Mouse (Mus musculus) heart, postnatal 25 days (tissue): Measurements from ENCODE around the gene Nsl1. TPM values are rescaled to one million over a fixed set of nuclear protein-coding genes. Genes with fewer than 3 reads are reported as not detected.

ENCODE experiments used
- DNase-seq: peaks from one replicate; pipeline ENCODE4 v3.0.0; 2022; ENCODE audit warnings: low spot score
- intact Hi-C: fragments of 180-260 bp; cut with DNase I; formaldehyde crosslinking; loops from one replicate; pipeline ENCODE4 v1.15.1; 2025
- total RNA-seq, 2 experiments: library from RNA; stranded (reverse); gene quantifications; 2 replicates each; pipeline ENCODE4 v1.2.3; 2021

The Nsl1 gene
- total RNA-seq, 2 experiments from 2014 or later, result 0.16 to 0.22 TPM

DNA sequence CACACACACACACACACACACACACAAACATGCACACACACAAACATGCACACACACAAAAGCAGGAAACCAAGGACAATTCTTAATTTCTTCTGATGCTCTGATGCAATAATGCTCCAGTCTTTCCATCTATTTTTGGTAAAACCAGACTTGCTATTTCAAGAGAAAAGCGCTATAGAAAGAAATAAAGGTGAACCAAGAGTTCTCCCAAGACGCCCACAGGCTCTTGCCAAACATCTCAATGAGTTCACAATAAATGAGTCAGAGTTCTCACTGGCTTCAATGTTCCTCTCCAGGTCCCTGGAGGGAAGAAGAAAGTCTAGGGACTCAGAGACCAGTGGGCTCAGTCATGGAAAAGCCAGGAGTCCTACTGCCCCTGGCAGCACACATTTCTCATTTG lies 60.9 kb downstream of the Nsl1 start:
- intact Hi-C loops, result no loop called here

DNA sequence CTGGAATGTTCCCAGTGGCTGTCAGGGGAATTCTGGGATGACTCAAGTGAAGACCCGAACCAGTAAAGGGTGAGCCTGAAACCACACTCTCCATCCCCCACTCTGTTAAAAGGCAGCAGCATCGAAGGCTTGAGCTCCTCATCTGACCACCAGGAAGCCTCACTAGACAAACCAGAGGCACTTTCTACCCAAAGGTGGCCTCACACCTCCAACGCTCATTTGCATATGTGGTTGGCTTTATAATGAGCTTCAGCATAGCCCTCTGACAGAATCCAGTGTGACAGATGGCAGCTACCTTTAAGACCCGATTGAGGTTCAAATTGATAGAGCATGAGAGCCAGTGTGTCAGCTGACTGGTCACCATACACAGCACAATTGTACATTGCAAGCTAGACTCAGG lies 61.5 kb downstream of the Nsl1 start:
- DNase-seq, result no peak
- intact Hi-C loops, result no loop called here

More for the DNA sequence above, 60.9 kb downstream of the Nsl1 start:
- DNase-seq, result no peak

DNA sequence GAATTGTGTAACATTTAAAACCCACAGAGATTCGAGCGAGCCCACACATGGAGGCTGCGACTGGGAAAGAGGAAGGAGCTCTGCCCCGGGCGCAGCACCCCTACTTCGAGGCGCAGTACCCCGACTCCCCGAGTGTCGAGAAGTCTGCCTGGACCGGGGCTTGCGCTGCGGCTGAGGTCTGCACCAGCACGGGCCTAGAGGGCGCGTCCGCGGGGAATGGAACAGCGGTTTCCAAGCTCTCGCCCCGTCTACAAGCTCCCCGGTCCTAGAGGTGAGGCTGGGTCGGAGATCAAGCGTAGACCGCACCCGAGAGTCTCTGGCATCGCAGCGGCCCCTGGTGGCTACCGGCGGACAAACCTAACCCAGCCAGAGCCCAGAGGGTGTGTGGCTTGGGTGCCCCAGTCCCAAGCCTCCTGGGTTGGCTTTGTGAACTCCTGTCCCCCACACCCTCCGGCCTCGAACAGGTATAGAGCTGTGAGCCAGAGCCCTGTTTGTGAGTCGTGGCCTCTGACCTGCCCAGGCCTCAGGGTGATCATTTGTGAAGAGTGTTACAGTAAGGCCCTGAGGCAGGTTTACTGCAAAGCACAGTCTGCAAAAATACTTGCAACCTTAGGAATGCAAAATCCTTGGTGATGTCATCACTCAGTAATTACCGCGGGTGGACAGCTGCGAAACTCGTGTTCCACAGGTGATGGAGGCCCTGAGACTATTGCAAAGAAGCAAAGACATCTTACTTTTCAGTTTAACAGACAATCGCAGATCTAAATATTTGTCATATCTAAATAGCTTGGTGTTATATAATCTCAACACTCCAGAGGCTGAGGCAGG lies 63.2 kb downstream of the Nsl1 start:
- intact Hi-C loops, result loop anchor here (2.0 to 5.0 kb wide), 2 partner anchors 49 to 181 kb away; no protein-coding TSS in a partner anchor
- DNase-seq, result peak; percentile 40

DNA sequence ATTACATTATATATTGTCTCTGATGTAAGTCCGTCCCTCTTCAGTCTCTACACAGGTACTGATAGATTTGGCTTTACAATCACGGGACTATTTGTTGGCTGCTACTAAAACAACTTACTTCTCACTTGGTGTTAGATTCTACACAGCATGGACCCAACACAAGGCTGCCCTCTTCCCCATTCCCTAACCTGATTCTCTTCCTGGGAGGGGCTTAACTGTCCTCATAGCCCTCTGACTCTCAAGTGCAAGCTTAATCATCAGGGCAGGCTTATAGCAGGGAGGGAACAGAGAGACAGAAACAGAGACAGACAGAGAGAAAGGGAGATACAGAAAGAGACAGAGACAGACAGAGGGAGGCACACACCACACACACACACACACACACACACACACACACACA lies 68.9 kb downstream of the Nsl1 start:
- intact Hi-C loops, result no loop called here
- DNase-seq, result no peak

DNA sequence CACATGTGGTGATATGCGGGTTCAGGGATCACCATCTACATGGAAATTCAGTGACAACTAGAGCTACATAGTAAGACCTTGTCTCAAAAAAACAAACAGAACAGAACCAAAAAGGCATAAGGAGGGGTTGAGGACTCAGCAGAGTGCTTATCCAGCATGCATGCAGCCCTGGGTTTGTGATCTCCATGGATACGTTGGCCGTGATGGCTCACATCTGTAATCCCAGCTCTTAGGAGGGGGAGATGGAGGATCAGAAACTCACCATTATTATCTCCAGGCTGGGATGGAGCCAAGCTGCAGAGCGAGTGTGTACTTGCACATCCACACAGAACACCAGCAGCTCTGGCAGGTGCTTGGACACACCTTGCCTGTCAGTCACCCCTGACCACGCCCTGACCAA lies 69.4 kb downstream of the Nsl1 start:
- intact Hi-C loops, result no loop called here

DNA sequence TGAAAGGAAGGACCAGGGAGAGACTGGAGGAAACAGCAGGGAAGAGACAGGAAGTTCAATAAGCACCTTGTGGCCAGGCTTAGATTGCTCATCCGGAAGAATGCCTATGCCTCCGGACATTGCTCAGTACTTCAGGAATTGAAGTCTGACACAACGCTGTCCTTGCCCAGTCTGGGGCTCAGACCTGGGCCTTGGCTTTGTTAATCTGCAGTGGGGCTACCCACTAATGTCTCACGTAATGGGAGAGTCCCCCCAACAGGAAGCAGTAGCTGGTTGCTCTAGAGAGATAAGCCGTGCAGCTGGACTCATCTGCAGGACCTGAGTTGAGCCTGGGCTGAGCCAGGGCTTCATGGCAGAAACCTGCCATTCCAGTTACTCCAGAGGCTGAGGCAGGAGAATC lies 70.1 kb downstream of the Nsl1 start:
- intact Hi-C loops, result no loop called here
- no peak for DNase-seq

More for the DNA sequence above, 69.4 kb downstream of the Nsl1 start:
- no peak for DNase-seq

DNA sequence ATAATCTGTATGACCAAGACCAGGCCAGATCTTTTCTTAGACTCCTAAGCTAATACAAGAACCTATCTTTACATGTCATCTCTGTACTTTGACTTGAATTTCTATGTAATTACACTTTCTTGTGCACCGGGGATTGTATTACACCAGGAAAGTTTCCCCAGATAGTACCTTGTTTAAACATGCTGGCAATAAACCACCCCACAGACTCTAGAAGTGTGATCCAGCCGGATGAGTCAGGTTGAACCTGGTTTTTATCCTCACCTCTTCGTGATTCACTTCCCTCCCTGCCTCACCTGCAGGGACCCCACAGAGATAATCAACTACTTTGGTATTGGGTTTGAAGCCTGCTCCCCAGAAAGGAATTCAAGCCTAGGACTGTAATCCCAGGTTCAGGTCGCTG lies 72.6 kb downstream of the Nsl1 start:
- intact Hi-C loops, result no loop called here
- no peak for DNase-seq

Other genes starting within 250 kb of the Nsl1 start
- 10 to 100 TPM; 16.6 to 16.9 TPM for gene Rps6kc1, start 151.2 kb upstream of the Nsl1 start, total RNA-seq
- gene Angel2, start 137.9 kb upstream of the Nsl1 start, total RNA-seq, result 10 to 100 TPM; 26.6 to 28.3 TPM
- gene Vash2, start 83.7 kb upstream of the Nsl1 start, total RNA-seq, result under 1 TPM; 0.62 to 0.64 TPM
- gene Flvcr1, start 36.9 kb upstream of the Nsl1 start, total RNA-seq, result 1 to 10 TPM; 5.3 to 5.5 TPM
- not detected for gene Spata45, start 26.4 kb upstream of the Nsl1 start, total RNA-seq
- gene Tatdn3, start 80 bp upstream of the Nsl1 start, total RNA-seq, result 10 to 100 TPM; 13.2 to 16.9 TPM
- under 1 TPM; 0.83 to 0.89 TPM for gene Batf3, start 34.8 kb downstream of the Nsl1 start, total RNA-seq
- not detected for gene Fam71a, start 101.8 kb downstream of the Nsl1 start, total RNA-seq
- 1 to 10 TPM; 4.9 to 6.0 TPM for gene Atf3, start 155.0 kb downstream of the Nsl1 start, total RNA-seq